Mouse (Mus musculus) liver, postnatal 0 days (tissue): ENCODE measurements at regions not wholly inside any gene's neighbourhood (a gene's known extent, or its start where the extent isn't known, plus 50 kb on each side); places are given as distances from the start of the nearest gene placed in this dataset.
A peak's percentile ranks its signal among the peaks of the same experiment; 100 is the strongest.
"Not testable (repeated sequence)": the region's sequence is repeated elsewhere in the genome, so short reads cannot be mapped to it uniquely, and the experiment has no call there.

Experiments
- ATAC-seq: fragments of 200-750 bp; cut with Nextera tagmentation; 2 replicates; pipeline ENCODE4 v1.8.0; 2017; ENCODE audit warnings: mild to moderate bottlenecking, moderate library complexity
- DNase-seq: peaks from one replicate; pipeline ENCODE4 v3.0.0-alpha.2; 2016
- H3K27ac ChIP-seq: fragments of 300-500 bp; sonication (generic); 2 replicates; pipeline ENCODE4 v1.5.1; 2014; ENCODE audit warnings: antibody characterized with exemption, moderate library complexity, mild to moderate bottlenecking, low read depth
- H3K27me3 ChIP-seq: fragments of 300-500 bp; sonication (generic); 2 replicates; pipeline ENCODE4 v1.6.1; 2014; ENCODE audit warnings: low read length, control low read depth, mixed read lengths; ENCODE audit not compliant: insufficient read depth
- H3K36me3 ChIP-seq: fragments of 300-500 bp; sonication (generic); replicated peaks from 2 replicates; pipeline ENCODE4 v1.6.1; 2014; ENCODE audit warnings: mild to moderate bottlenecking, control low read depth, low read length, moderate library complexity, mixed read lengths; ENCODE audit not compliant: insufficient read depth
- H3K4me1 ChIP-seq: fragments of 300-500 bp; sonication (generic); 2 replicates; pipeline ENCODE4 v1.6.1; 2014; ENCODE audit warnings: antibody characterized with exemption, mild to moderate bottlenecking, control low read depth; ENCODE audit not compliant: insufficient read depth
- H3K4me2 ChIP-seq: fragments of 300-500 bp; sonication (generic); 2 replicates; pipeline ENCODE4 v1.6.1; 2014; ENCODE audit warnings: low read depth, mild to moderate bottlenecking, low read length, moderate library complexity, mixed read lengths
- H3K4me3 ChIP-seq: fragments of 300-500 bp; sonication (generic); 2 replicates; pipeline ENCODE4 v1.5.1; 2014; ENCODE audit warnings: low read depth, low read length
- H3K9ac ChIP-seq: fragments of 300-500 bp; sonication (generic); replicated peaks from 2 replicates; pipeline ENCODE4 v1.6.1; 2014; ENCODE audit warnings: mild to moderate bottlenecking, moderate library complexity
- H3K9me3 ChIP-seq: fragments of 300-500 bp; sonication (generic); 2 replicates; pipeline ENCODE4 v1.6.1; 2016; ENCODE audit warnings: mild to moderate bottlenecking, control low read depth, low read length, mixed read lengths
- CTCF ChIP-seq: sonication (generic); IDR thresholded peaks from 2 replicates; pipeline ENCODE4 v1.5.1; 2016; ENCODE audit warnings: antibody characterized with exemption, low read depth
- EP300 ChIP-seq: IDR thresholded peaks from 2 replicates; pipeline ENCODE4 v1.6.1; 2016; ENCODE audit warnings: antibody characterized with exemption, low read depth, mild to moderate bottlenecking
- WGBS: fragments of 180-500 bp; shearing (Covaris S2); extraction: QIAGEN DNeasy Blood & Tissue Kit; methylation state at CpG from one replicate; pipeline ENCODE4 v1.1.7; 2014; ENCODE audit not compliant: insufficient replicate concordance; 5-methylcytosine and 5-hydroxymethylcytosine counted together

GRCm38 (mm10) chr17:49349328-49349727 lies 78.8 kb upstream of the Mocs1 start:
- no peaks in the 10 kb centered on the region for H3K27me3 ChIP-seq

GRCm38 (mm10) chr17:49359212-49359611 lies 69.0 kb upstream of the Mocs1 start:
- H3K36me3 ChIP-seq: no peaks in the 10 kb centered on the region
- TF ChIP-seq EP300 (no peak), CTCF (peak; percentile 43)
- peaks cover 3% of the 10 kb centered on the region; the same call in 1 of the 2 replicates for H3K9me3 ChIP-seq
- ATAC-seq (no peak), DNase-seq (no peak)
- H3K9ac ChIP-seq: no peak overlapping the region
- no peak overlapping the region for H3K4me3 ChIP-seq
- no peak overlapping the region for H3K27ac ChIP-seq
- no peak overlapping the region for H3K4me2 ChIP-seq
- H3K4me1 ChIP-seq: no peaks in the 10 kb centered on the region
- no peaks in the 10 kb centered on the region for H3K27me3 ChIP-seq

More at GRCm38 (mm10) chr17:49349328-49349727, 78.8 kb upstream of the Mocs1 start:
- no peak for TF ChIP-seq EP300
- no peak for TF ChIP-seq CTCF
- ATAC-seq: peak; percentile 65
- H3K4me2 ChIP-seq: no peak overlapping the region
- no peaks in the 10 kb centered on the region for H3K36me3 ChIP-seq
- no peak for DNase-seq
- H3K4me1 ChIP-seq: peaks cover 7% of the 10 kb centered on the region; the same call in 1 of the 2 replicates
- WGBS: 64% methylated on average over 9 of the region's 9 CpGs
- H3K4me3 ChIP-seq: no peak overlapping the region
- H3K27ac ChIP-seq: no peak overlapping the region
- no peak overlapping the region for H3K9ac ChIP-seq
- H3K9me3 ChIP-seq: no peaks in the 10 kb centered on the region

GRCm38 (mm10) chr17:49360251-49360650 lies 67.9 kb upstream of the Mocs1 start:
- not testable (repeated sequence) for H3K27me3 ChIP-seq, H3K4me3 ChIP-seq, H3K27ac ChIP-seq, DNase-seq, H3K4me2 ChIP-seq, H3K9ac ChIP-seq, H3K36me3 ChIP-seq, H3K4me1 ChIP-seq, ATAC-seq, H3K9me3 ChIP-seq
- 63% methylated on average over 6 of the region's 6 CpGs for WGBS

GRCm38 (mm10) chr17:49367791-49368190 lies 60.4 kb upstream of the Mocs1 start:
- Histone ChIP-seq H3K27me3 (no peaks in the 10 kb centered on the region), H3K4me1 (peaks cover 7% of the 10 kb centered on the region; the same call in 1 of the 2 replicates), H3K4me3 (no peak overlapping the region), H3K4me2 (no peak overlapping the region), H3K36me3 (no peaks in the 10 kb centered on the region), H3K9me3 (no peaks in the 10 kb centered on the region), H3K27ac (peak overlapping the region; percentile 36; the same call in 1 of the 2 replicates), H3K9ac (no peak overlapping the region)
- no peak for DNase-seq
- WGBS: 54% methylated on average over 4 of the region's 4 CpGs
- ATAC-seq: no peak
- TF ChIP-seq CTCF (no peak), EP300 (no peak)

- no peak overlapping the region for H3K4me3 ChIP-seq
These were observed 59.5 kb upstream of the Mocs1 start for GRCm38 (mm10) chr17:49368476-49369269.

GRCm38 (mm10) chr17:49377626-49378025 lies 50.5 kb upstream of the Mocs1 start:
- Histone ChIP-seq H3K36me3 (no peaks in the 10 kb centered on the region), H3K4me2 (no peak overlapping the region), H3K9ac (no peak overlapping the region), H3K4me3 (no peak overlapping the region), H3K9me3 (no peaks in the 10 kb centered on the region), H3K4me1 (no peaks in the 10 kb centered on the region), H3K27ac (no peak overlapping the region), H3K27me3 (no peaks in the 10 kb centered on the region)
- WGBS: 53% methylated on average over 11 of the region's 11 CpGs
- no peak for DNase-seq
- ATAC-seq: no peak
- no peak for TF ChIP-seq EP300
- no peak for TF ChIP-seq CTCF

More at GRCm38 (mm10) chr17:49368476-49369269, 59.5 kb upstream of the Mocs1 start:
- no peaks in the 10 kb centered on the region for H3K27me3 ChIP-seq
- H3K36me3 ChIP-seq: no peaks in the 10 kb centered on the region
- no peak overlapping the region for H3K9ac ChIP-seq
- TF ChIP-seq EP300: peak; percentile 77
- no peak for TF ChIP-seq CTCF
- WGBS: 74% methylated on average over 2 of the region's 2 CpGs
- DNase-seq (no peak), ATAC-seq (peak; percentile 95)
- no peak overlapping the region for H3K4me2 ChIP-seq
- peak overlapping the region; percentile 92 for H3K27ac ChIP-seq
- H3K9me3 ChIP-seq: no peaks in the 10 kb centered on the region
- H3K4me1 ChIP-seq: peaks cover 7% of the 10 kb centered on the region; the same call in 1 of the 2 replicates
